Mouse (Mus musculus): ENCODE data around the gene Pdx1.
A peak's percentile ranks its signal among the peaks of the same experiment; 100 is the strongest.

DNA sequence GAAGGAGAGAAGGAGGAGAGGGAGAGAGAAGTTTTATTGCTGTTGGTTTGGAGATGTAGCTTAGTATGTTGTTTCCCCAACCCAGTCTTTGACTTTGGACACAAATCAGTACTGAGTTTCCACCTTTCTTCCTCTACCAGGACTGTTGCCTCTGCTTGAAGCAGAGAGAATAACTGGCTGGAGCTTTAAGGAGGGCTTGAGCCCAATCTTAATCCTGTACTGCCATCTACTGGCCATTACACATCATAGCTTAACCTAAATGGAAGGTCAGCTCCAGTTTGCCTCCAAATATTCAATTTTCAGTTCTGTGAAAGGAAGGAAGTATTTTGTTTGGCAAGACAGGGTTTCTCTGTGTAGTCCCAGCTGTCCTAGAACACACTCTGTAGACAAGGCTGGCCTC is 49.9 kb downstream of the Pdx1 start:
- TF ChIP-seq HCFC1 (IDR thresholded peaks at IDR 0.05; ENCODE audit: low read depth, low read length), result no peak
- no peak for TF ChIP-seq MAX (IDR thresholded peaks at IDR 0.05; ENCODE audit: low read length)
- no peak for TF ChIP-seq MAZ (IDR thresholded peaks at IDR 0.05; ENCODE audit: low read depth, low read length)
- no peak for TF ChIP-seq TCF12 (IDR thresholded peaks at IDR 0.05; ENCODE audit: low read depth, low read length)
- TF ChIP-seq CTCF (conservative IDR thresholded peaks at IDR 0.05 in 1 of 2, IDR thresholded peaks at IDR 0.05 in 1 of 2; ENCODE audit: low read depth in 2 of 2, low read length in 2 of 2), result peak; percentile 68 to 94
- TF ChIP-seq EP300 (IDR thresholded peaks at IDR 0.05; ENCODE audit: low read length), result no peak
